Mouse (Mus musculus): ENCODE data around the gene 4930402H24Rik.

DNA sequence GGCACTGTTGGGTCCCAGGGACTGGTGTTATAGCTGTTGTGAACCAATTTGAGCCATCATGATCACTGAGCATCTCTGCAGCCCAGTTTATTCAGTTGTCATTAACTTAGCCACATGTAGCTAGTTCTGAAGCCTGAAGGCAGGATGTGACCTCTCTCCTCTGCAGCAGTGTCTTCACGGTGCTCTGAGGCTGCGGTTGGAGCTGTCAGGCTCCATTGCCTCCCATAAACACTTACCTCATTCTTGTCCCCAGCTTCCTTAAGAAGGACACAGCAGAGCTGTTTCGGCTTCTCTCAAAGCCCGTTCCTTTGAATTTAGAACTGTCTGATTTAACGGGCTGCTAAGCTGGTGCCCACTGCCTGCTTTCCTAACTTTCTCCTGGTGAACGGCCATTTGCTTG lies 226.3 kb downstream of the 4930402H24Rik start:
- TF ChIP-seq CTCF (IDR thresholded peaks at IDR 0.05; ENCODE audit: low read depth, low read length) (no peak), GATA1 (IDR thresholded peaks at IDR 0.05; ENCODE audit: borderline replicate concordance, low read length) (no peak), POLR2AphosphoS5 (IDR thresholded peaks at IDR 0.05; ENCODE audit: insufficient replicate concordance, low read depth, low read length) (no peak), TAL1 (conservative IDR thresholded peaks at IDR 0.05; ENCODE audit: low read depth, low read length) (no peak)
